Mouse (Mus musculus) v-Abl transformed pro-B cells (cell line): ENCODE results near the gene Phf23.

Experiments used
- in situ Hi-C, 2 experiments: fragments of 400-800 bp; cut with MboI; formaldehyde crosslinking; loops; one replicate each; pipeline ENCODE4 v1.15.1; 2025; ENCODE audit not compliant: unreplicated experiment in 2 of 2

The Phf23 gene

DNA sequence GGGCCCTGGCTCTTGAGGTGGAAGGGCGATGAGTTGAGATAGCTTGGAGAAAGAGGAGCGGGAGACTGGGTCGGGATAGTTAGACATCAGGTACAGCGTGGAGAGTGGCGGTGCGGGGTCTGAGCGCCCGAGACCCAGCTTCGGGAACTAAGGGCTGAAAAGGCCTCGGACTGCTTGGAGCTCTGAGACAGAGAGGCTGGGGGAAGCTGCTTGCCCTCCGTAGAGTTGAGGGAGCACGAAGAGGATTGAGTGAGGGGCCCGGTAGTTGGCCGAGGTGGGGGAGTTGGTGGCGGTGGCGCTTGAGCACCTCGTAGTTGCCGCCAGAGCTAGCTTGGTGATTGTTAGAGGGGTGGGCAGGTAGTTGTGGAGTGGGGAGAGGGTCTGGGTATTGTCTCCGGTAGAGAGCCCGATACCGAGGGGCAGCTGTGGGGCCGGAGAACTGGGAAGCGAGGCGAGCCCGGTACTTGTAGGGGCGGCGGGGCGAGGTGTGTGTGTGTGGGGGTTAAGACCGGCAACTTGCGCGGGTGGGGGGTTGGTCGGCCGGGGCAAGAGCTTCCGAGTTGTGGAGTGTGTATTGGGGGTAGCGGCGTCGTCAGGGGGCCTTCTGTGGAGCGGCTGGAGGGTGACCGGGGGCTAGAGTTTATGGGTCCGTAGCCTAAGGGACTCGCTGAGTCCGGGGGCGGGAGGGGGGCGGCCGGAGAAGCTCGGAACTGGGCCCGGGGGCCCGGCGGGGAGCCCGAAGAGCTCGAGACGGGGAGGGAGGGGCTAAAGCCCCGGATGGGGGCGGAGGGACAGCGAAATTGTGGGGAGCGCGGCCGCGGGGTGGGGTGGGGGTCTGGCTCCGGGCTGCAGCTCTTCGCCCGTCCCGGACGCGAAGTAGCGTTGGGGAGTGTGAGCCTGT is 834 bp downstream of the Phf23 start:
- in situ Hi-C loops, result loop anchor here in 1 of 2 experiments (25.0 kb wide), 2 partner anchors 584 to 934 kb away; partner anchors contain the start of genes Borcs6, Kdm6b and Tmem107

DNA sequence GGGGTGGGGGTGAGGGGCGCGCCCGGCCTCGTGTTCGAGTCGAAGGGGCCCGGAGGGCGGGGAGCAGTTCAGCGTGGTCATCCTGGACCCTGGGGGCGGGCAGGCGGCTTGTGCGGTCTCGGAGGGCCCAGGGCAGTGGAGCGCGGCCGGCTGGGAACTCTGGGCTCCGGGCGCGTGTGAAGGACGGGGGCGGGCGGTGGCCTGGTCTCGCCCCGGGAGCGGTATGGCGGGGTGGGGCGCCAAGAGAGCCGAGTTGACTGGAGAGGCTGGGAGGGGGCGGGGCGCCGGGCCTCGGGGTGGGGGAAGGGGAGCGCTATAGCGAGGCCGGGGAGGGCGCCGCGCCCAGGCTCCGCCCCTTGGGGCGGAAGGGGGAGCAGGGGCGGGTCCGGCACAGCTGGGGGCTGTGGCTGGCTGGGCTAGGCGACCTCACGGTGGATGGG is 1.5 kb downstream of the Phf23 start:
- in situ Hi-C loops, result loop anchor here in 1 of 2 experiments (25.0 kb wide), 2 partner anchors 585 to 935 kb away; partner anchors contain the start of genes Borcs6, Kdm6b and Tmem107

DNA sequence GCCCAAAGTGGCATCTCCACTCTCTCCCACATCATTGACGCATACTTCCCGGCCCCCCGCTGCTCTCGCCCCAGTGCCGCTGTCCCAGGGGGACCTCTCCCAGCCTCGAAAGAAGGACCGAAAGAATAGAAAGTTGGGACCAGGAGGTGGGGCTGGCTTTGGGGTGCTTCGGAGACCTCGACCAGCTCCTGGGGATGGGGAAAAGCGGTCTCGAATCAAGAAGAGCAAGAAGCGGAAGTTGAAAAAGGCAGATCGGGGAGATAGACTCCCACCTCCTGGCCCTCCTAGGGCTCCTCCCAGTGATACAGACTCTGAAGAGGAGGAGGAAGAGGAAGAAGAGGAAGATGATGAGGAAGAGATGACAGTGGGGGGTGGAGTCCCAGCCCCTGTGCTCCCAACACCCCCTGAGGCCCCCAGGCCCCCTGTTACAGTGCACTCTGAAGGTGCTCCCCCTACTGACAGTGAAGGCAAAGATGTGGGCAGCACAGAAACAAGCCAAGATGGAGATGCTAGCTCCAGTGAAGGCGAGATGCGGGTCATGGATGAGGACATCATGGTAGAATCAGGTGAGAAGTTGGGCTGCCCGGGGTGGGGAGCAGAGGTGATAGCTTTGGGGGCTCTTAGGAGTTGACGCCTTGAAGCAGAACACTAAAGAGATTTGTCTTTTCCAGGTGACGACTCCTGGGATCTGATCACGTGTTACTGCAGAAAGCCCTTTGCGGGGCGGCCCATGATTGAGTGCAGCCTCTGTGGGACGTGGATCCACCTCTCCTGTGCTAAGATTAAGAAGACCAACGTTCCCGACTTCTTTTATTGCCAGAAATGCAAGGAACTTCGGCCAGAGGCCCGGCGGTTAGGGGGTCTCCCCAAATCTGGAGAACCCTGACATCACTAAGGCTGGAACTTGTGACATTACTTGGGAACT is 3.3 kb downstream of the Phf23 start:
- in situ Hi-C loops, result loop anchor here in 1 of 2 experiments (25.0 kb wide), 2 partner anchors 587 to 937 kb away; partner anchors contain the start of genes Borcs6, Kdm6b and Tmem107

DNA sequence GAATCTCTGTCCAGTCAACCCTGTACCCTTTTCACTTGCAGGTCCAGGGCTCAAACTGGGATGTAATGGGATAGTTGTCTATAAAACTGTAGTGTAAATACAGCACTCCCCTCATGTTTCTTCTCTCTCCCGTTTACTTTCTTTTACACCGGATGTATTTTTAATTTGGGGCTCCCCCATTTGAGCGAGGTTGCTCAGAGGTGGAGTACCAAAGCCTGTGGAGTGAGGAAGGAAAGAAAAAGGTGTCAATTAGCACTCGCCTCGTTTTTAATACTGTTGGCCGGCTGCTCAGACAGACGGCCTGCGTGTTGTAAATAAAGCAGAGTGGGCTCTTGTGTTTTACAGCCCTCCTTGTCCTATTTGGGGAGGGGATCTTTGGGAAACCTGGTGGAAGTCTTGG is 4.1 kb downstream of the Phf23 start:
- in situ Hi-C loops, result loop anchor here in 1 of 2 experiments (5.0 to 25.0 kb wide), 3 partner anchors 47 to 937 kb away; partner anchors contain the start of genes Borcs6, Kdm6b and Tmem107

DNA sequence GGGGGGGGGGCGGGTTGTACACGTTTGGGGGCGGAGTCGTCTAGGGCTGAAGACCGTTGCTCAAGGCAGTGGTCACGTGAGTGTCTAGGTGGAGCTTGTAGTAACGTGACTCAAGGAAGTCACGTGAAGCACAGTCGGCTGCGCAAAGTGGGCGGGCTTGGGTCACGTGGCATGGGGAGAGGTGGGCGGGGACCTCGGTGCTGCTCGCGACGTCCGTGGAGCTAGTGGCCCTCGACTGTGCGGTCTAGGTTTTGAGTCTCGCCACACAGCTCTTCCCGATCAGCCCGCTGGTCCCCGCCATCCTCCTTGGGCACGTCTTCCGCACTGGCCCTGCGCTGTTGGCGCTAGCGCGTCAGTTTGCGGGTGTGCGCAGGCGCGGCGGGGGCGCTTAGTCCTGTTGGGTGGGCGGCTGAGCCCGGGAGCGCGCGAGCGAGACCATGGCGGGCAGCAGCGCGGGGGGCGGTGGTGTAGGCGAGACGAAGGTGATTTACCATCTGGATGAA is 4.9 kb downstream of the Phf23 start, which contains the start of gene Dvl2:
TSS of gene Dvl2 (plus strand) at position 200 of the 503 bp plus-strand sequence.
- in situ Hi-C loops, result loop anchor here in 1 of 2 experiments (5.0 kb wide), 1 partner anchor 48 kb away; no protein-coding TSS in a partner anchor

DNA sequence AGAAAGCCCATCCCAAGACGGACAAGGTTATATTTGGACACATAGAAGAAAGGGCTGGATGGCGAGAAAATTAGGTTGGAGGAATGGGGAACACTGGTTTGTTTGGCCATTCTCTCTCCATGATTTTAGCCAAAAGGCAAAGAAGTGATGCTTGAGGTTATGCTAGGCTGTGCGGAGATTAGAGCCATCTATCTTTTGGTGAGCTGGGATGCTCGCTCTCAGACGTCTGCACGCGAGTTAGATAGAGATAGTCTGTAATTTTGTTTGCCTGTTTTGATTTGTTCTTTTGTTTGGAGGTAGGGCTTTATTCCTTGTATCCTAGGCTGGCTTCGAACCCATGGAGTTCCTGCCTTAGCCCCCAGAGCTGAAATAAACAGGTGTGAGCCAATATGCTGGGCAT is 5.6 kb downstream of the Phf23 start:
- in situ Hi-C loops, result loop anchor here in 1 of 2 experiments (5.0 kb wide), 1 partner anchor 49 kb away; no protein-coding TSS in a partner anchor

DNA sequence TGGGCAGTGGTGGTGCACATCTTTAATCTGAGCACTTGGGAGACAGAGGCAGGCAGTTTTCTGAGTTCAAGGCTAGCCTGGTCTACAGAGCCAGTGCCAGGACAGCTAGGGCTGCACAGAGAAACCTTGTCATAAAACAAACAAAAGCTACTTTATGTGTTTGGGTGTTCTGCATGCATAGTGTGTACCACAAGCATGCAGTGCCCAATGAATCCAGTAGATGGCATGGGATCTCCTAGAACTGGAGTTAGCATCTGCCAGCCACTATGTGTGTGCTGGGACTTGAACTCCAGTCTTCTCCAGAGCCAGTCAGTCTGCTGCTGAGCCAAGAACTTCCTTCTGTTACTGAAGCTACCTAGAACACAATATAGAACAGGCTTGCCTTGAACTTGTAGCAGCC is 6.3 kb downstream of the Phf23 start:
- in situ Hi-C loops, result loop anchor here in 1 of 2 experiments (5.0 kb wide), 1 partner anchor 50 kb away; no protein-coding TSS in a partner anchor

DNA sequence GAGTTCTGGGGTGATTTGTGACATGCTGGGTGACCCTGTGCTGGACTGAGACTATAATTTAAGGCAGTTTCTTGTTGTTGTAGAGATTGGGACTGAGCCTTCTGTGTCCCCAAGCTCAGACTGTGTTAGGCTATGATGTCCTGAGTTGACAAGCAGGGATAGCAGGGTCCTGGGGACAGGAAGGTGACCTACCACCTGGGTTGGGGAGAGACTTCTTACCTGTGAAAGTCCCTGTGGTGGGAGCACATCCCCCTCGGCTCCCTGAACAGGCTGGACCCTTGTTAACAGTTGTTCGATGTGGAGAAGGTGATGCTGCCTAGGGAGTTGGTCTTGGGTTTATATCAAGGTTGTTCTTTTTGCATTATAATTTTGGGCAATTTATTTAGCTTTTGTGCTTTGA is 6.9 kb downstream of the Phf23 start:
- in situ Hi-C loops, result loop anchor here in 1 of 2 experiments (5.0 kb wide), 1 partner anchor 50 kb away; no protein-coding TSS in a partner anchor

DNA sequence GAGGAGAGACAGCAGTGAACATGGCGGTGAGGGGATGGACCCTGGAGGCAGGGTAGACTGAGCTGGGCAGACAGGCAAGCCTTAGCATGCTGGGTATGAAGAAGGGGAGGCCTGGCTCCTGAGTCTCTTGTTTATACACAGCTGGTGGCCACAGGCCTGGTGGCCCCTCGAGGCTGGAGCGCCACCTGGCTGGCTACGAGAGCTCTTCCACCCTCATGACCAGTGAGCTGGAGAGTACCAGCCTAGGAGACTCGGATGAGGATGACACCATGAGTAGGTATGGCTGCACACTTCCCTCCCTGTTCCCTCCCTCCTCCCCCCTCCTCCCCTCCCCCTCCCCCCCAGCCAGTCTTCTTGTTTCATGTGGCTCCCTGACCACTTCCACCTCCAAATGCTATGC is 9.9 kb downstream of the Phf23 start:
- in situ Hi-C loops, result no loop called here

DNA sequence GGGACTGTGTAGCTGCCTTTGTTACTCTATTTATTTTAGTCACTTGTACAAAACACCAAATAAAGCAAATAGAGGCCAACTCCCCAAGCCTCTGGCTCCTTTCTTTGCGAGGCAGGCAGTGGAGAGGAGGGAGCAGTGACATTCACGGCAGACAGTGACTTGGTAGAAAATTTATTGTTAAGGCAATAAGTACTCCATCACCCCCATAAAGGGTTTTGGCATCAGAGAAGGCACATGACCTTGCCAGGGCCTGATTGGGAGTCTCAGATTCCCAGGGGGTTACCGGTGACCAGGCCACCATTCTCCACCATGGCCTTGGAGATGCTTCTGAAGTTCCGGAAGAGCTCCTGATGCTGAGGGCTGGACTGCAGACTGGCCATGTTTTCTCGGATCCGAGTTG is 14.5 kb downstream of the Phf23 start:
- in situ Hi-C loops, result loop anchor here in 1 of 2 experiments (10.0 kb wide), 1 partner anchor 75 kb away; the partner anchor contains the start of gene Ybx2

DNA sequence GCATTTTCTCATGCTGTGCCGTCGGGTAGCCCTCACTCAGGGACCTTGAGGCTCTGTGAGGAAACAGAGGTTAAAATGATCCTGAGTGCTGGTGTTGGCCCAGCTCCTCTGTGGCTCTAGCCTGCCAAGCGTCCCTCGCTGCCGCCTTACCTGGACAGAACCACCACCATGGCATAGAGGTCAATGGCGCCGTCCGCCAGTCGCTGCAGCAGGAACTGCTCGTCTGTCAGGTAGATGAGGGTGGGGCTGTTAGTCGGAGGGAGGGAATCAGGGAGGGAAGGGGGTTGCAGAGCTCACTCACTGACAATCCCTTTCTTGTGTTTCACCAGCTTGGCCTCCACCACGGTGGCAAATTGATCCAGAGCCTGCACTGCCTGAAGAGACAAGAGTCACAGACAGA is 15.0 kb downstream of the Phf23 start:
- in situ Hi-C loops, result loop anchor here in 1 of 2 experiments (10.0 kb wide), 1 partner anchor 76 kb away; the partner anchor contains the start of gene Ybx2

DNA sequence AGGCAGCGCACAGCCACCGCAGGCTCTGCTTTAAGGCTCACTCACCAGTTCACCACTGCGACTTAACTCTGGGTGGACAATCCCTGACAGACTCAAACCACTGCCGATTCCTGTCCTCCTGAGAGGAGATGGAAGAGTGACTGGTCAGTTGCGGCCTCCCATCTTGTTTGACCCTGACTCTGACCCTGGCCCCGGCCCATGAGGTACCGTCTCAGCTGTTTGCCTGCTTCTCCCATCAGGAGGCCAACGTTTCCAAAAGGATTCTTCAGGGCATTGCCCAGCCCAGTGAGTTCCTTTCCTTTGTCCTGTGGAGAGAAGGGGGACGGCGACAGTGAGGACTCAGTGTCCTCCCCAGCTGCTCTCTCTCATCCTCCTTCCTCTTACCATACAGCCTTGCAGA is 15.4 kb downstream of the Phf23 start:
- in situ Hi-C loops, result loop anchor here in 1 of 2 experiments (10.0 kb wide), 1 partner anchor 76 kb away; the partner anchor contains the start of gene Ybx2

DNA sequence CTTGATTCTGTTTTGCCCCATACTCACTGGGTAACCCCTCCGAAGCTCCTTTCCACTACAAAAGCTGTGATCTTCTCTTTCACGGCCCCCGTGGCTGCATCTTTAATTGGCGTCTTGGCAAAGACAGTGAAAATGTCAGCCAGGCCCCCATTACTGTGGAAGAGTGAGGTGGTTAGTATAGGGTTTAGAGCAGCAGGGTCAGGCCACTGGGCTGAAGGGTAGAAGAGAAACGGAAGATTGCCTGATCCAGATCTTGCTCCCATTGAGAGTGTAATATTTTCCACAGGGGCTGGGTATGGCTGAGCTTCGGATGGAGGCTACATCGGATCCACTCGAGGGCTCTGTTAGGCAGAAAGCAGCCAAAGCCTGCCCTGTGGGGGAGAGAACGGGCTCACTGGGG is 17.4 kb downstream of the Phf23 start:
- in situ Hi-C loops, result loop anchor here in 1 of 2 experiments (10.0 kb wide), 1 partner anchor 78 kb away; the partner anchor contains the start of gene Ybx2

DNA sequence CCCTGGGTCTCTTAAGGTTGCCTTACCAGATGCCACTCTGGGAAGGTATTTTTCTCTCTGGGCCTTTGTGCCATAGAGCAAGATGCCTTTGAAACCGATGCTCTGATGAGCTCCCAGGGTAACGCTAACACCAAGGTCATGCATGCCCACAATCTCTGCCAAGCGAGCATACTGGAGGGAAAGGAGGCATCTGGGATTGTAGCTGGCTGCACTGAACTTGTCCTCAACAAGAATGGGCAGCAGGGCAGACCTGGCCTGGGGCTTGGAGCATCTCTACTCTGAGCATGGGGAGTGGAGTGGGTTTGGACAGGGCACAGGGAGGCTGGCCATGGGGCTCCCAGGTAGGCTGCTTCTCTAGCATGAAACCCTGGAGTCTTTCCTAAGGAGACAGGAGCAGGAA is 17.8 kb downstream of the Phf23 start:
- in situ Hi-C loops, result loop anchor here in 1 of 2 experiments (10.0 kb wide), 1 partner anchor 79 kb away; the partner anchor contains the start of gene Ybx2

DNA sequence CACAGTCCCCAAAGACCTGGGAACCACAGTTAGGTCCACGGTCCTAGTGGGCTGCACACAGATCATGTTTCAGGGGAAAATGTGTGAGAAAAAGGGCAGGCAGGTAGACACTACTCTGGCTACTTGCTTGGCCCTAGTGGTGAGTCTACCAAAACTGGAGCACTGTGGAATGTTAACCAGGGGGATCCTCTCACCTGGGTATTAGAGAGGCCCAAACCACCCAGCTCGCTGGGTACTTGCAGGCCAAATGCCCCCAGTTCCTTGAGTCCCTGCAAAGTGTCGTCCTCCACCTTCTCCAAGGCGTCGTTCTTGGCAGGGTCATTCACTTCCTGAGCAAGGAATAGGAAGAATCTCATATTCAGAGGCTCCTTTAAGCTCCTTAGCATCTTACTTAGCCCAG is 18.5 kb downstream of the Phf23 start:
- in situ Hi-C loops, result loop anchor here in 1 of 2 experiments (10.0 kb wide), 1 partner anchor 79 kb away; the partner anchor contains the start of gene Ybx2

DNA sequence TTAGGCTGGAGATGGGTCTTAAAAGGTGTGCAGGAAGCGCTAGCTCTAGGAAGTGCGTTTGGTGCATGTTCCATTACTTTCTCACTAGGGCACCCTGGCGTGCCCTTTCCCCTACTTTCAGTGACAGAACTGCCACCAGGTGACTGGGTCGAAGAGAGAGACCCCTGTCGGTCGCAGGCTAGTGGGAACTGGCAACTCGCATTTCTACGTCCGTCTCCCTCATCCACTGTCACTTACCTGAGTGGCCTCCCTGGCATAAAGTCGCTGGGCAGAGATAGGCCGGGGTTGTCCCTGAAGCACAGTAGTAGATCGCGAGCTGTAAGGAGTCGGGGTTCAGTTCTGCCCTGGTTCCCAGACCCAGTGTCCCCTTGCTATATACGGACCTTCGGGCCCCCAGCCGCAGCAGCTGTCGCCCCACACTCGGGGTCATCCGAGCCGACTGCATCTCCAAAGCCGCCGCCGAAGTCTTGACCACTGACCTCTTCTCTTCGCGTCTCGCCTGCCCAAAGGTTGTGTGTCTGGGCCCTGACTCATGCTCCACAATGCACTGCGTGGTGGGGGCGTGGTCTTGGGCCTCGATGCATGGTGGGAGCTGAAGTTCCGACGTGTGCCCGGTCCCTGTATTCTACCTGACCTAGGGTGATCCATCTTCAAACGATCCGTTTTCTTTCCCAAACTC is 19.4 kb downstream of the Phf23 start, which contains the start of gene Acadvl:
TSS of gene Acadvl (minus strand) at position 532 of the 679 bp plus-strand sequence.
- in situ Hi-C loops, result loop anchor here in 1 of 2 experiments (10.0 kb wide), 1 partner anchor 80 kb away; the partner anchor contains the start of gene Ybx2

DNA sequence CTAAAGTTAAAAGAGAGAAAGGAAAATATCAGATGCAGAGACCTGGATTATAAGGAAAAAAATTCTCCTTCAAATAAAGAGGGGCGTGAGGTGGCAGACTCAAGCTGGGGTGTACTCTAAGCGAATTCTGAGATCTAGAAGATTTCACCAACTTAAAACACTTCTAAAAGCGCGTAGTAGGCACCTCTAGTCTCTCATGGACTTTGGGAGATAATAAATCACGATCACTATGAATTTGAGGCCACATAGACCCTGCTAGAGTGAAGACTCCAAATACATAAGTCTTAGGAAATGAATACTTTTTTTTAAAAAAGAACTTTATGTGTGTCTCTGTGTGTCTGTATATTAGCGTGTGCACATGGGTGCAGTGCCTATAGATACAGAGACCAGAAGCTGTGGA is 20.1 kb downstream of the Phf23 start:
- in situ Hi-C loops, result loop anchor here in 1 of 2 experiments (10.0 kb wide), 1 partner anchor 81 kb away; the partner anchor contains the start of gene Ybx2

DNA sequence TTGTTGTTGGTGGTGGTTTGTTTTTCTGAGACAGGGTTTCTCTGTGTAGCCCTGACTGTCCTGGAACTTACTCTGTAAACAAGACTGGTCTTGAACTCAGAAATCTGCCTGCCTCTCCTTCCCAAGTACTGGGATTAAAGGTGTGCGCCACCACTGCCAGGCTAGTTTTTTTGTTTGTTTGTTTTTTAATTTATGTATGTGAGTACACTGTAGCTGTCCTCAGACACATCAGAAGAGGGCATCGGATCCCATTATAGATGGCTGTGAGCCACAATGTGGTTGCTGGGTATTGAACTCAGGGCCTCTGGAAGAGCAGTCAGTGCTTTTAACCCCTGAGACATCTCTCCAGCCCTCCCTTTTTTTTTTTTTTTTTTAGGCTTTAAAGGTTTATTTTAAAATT is 20.6 kb downstream of the Phf23 start:
- in situ Hi-C loops, result loop anchor here in 1 of 2 experiments (10.0 kb wide), 1 partner anchor 81 kb away; the partner anchor contains the start of gene Ybx2
